14 mouse cellular contexts compared by ENCODE assay signal in genomic region chr15:62641051-62641710, GRCm38 (mm10).
DNase-seq lines count a peak whose midpoint lies in the region.
"Had no signal": no experiment of that assay in that cellular context is flagged by ENCODE, and none has a peak within 500 bp of the region (broad histone marks: within the 10 kb centered on the region; RNA-seq: fewer than 3 reads in every experiment).

No protein-coding gene starts in this region.

- DNase-seq in layer of hippocampus, adult 11-12 months (ENCODE audit: low spot score): peak; percentile 3
- DNase-seq in layer of hippocampus, postnatal 25 days (ENCODE audit: extremely low spot score in 1 of 2, low spot score in 1 of 2): no peak
- DNase-seq in lung, postnatal 25 days (ENCODE audit: low spot score): peak; percentile 1
- DNase-seq in lung, postnatal 4 days: no peak
- DNase-seq in gastrocnemius, postnatal 25 days: peak; percentile 57
- no peak for DNase-seq in neural tube, embryonic 10.5 days (ENCODE audit: extremely low spot score, low spot score)
- DNase-seq in spleen, postnatal 14 days (ENCODE audit: low spot score in 2 of 2): no peak
- DNase-seq: adrenal gland, adult 8-10 months; B cell, adult 2 months; cerebellum, adult 2 months; heart, adult 2 months; kidney, adult 8-10 months; kidney, postnatal 10 days; liver had no signal

Comparison
In these comparisons a context has a peak if more than half of its experiments do, and no peak if none do; other contexts are left out.
1. DNase-seq: peak in layer of hippocampus, adult 11-12 months (single experiment), lung, postnatal 25 days (single experiment) and gastrocnemius, postnatal 25 days (single experiment); none in layer of hippocampus, postnatal 25 days (0 of 2), lung, postnatal 4 days (0 of 2), neural tube, embryonic 10.5 days (single experiment) and spleen, postnatal 14 days (0 of 2).